Mouse (Mus musculus) liver, adult 2 months (tissue): Measurements from ENCODE around the gene Vps18.

Source experiments
- CTCF ChIP-seq: fragments of 200-500 bp; IDR thresholded peaks from 2 replicates; pipeline ENCODE4 v1.5.1; 2011; ENCODE audit warnings: low read depth, low read length, control low read depth
- POLR2A ChIP-seq: fragments of 200-500 bp; IDR thresholded peaks from 2 replicates; pipeline ENCODE4 v1.6.1; 2011; ENCODE audit warnings: low read length, control low read depth; ENCODE audit not compliant: insufficient read depth; ENCODE audit errors: extremely low read depth

GRCm38 (mm10) chr2:119304798-119305208, 16.3 kb downstream of the Vps18 start:
- TF ChIP-seq POLR2A = no peak
- TF ChIP-seq CTCF = no peak
